Mouse (Mus musculus) MEL (cell line): ENCODE measurements around the gene Ppp1r14d. TPM values are rescaled to one million over a fixed set of nuclear protein-coding genes. Genes with fewer than 3 reads are reported as not detected.

Experiments
- DNase-seq: peaks from one replicate; pipeline ENCODE4 v3.0.0; 2011; ENCODE audit warnings: low read depth, low spot score
- H3K27ac ChIP-seq: 2 replicates; pipeline ENCODE4 v1.5.1; 2012; ENCODE audit warnings: low read depth, mild to moderate bottlenecking, control low read depth, low read length, moderate library complexity; ENCODE audit not compliant: control insufficient read depth
- H3K27me3 ChIP-seq, 2 experiments: fragments of 150-350 bp in 1 of 2; sonication (generic) in 1 of 2; 2 replicates each; pipeline ENCODE4 v1.6.1; 2012; ENCODE audit warnings: low read length in 2 of 2, mild to moderate bottlenecking in 2 of 2, improper control_type of control experiment in 1 of 2, moderate library complexity in 1 of 2; ENCODE audit not compliant: insufficient read depth in 2 of 2, control insufficient read depth in 1 of 2
- H3K36me3 ChIP-seq, 2 experiments: 2 replicates each; pipeline ENCODE4 v1.6.1; 2012 to 2014; ENCODE audit warnings: low read length in 2 of 2, improper control_type of control experiment in 1 of 2, inconsistent platforms in 1 of 2, mild to moderate bottlenecking in 1 of 2; ENCODE audit not compliant: insufficient read depth in 2 of 2, control insufficient read depth in 1 of 2
- H3K4me1 ChIP-seq, 2 experiments: fragments of 150-350 bp in 1 of 2; sonication (generic) in 1 of 2; 2 replicates each; pipeline ENCODE4 v1.6.1; 2012; ENCODE audit warnings: low read length in 2 of 2, improper control_type of control experiment in 1 of 2, mild to moderate bottlenecking in 1 of 2; ENCODE audit not compliant: insufficient read depth in 2 of 2, control insufficient read depth in 1 of 2
- H3K4me3 ChIP-seq, 2 experiments: fragments of 150-350 bp in 1 of 2; sonication (generic) in 1 of 2; 2 replicates each; pipeline ENCODE4 v1.5.1; 2012; ENCODE audit warnings: low read depth in 2 of 2, low read length in 2 of 2, mild to moderate bottlenecking in 2 of 2, moderate library complexity in 2 of 2, control low read depth in 1 of 2, improper control_type of control experiment in 1 of 2; ENCODE audit not compliant: control insufficient read depth in 1 of 2, insufficient read depth in 1 of 2
- H3K79me2 ChIP-seq: 2 replicates; pipeline ENCODE4 v1.6.1; 2012; ENCODE audit warnings: mild to moderate bottlenecking, low read length, moderate library complexity; ENCODE audit not compliant: control insufficient read depth, poor library complexity, insufficient read depth
- H3K9ac ChIP-seq: 2 replicates; pipeline ENCODE4 v1.6.1; 2012; ENCODE audit warnings: low read depth, mild to moderate bottlenecking, control low read depth, low read length, moderate library complexity; ENCODE audit not compliant: control insufficient read depth, poor library complexity, severe bottlenecking
- H3K9me3 ChIP-seq: fragments of 150-350 bp; sonication (generic); replicated peaks from 2 replicates; pipeline ENCODE4 v1.6.1; 2012; ENCODE audit warnings: mild to moderate bottlenecking, low read length, improper control_type of control experiment, moderate library complexity; ENCODE audit not compliant: insufficient read depth
- E2F4 ChIP-seq: IDR thresholded peaks from 2 replicates; pipeline ENCODE4 v1.6.1; 2011; ENCODE audit warnings: low read depth, low read length, improper control_type of control experiment, borderline replicate concordance
- ETS1 ChIP-seq: IDR thresholded peaks from 2 replicates; pipeline ENCODE4 v1.6.1; 2012; ENCODE audit warnings: low read depth, mild to moderate bottlenecking, inconsistent platforms, low read length, improper control_type of control experiment, moderate library complexity
- KAT2A ChIP-seq: conservative IDR thresholded peaks from 2 replicates; pipeline ENCODE4 v1.6.1; 2012; ENCODE audit warnings: low read depth, low read length, improper control_type of control experiment, inconsistent platforms
- MAFK ChIP-seq: IDR thresholded peaks from 2 replicates; pipeline ENCODE4 v1.6.1; 2011; ENCODE audit warnings: low read depth, mild to moderate bottlenecking, low read length, improper control_type of control experiment, borderline replicate concordance
- NELFE ChIP-seq: IDR thresholded peaks from 2 replicates; pipeline ENCODE4 v1.6.1; 2011; ENCODE audit warnings: low read depth, low read length, improper control_type of control experiment
- NRF1 ChIP-seq: IDR thresholded peaks from 2 replicates; pipeline ENCODE4 v1.6.1; 2014; ENCODE audit warnings: low read depth, mild to moderate bottlenecking, inconsistent platforms, low read length, improper control_type of control experiment, moderate library complexity; ENCODE audit not compliant: poor library complexity, insufficient read depth, severe bottlenecking
- POLR2AphosphoS5 ChIP-seq: IDR thresholded peaks from 2 replicates; pipeline ENCODE4 v1.6.1; 2012; ENCODE audit warnings: low read depth, borderline replicate concordance, mild to moderate bottlenecking, inconsistent platforms, low read length, moderate library complexity, mixed read lengths
- RAD21 ChIP-seq: IDR thresholded peaks from 2 replicates; pipeline ENCODE4 v1.6.1; 2011; ENCODE audit warnings: mild to moderate bottlenecking, low read depth, low read length, improper control_type of control experiment
- RCOR1 ChIP-seq: IDR thresholded peaks from 2 replicates; pipeline ENCODE4 v1.6.1; 2012; ENCODE audit warnings: low read depth, mild to moderate bottlenecking, inconsistent platforms, low read length, improper control_type of control experiment
- SMC3 ChIP-seq: IDR thresholded peaks from 2 replicates; pipeline ENCODE4 v1.6.1; 2011; ENCODE audit warnings: low read depth, low read length, improper control_type of control experiment
- TAL1 ChIP-seq: IDR thresholded peaks from 2 replicates; pipeline ENCODE4 v1.6.1; 2012; ENCODE audit warnings: mild to moderate bottlenecking, inconsistent platforms, low read length, moderate library complexity, mixed read lengths
- TCF12 ChIP-seq: IDR thresholded peaks from 2 replicates; pipeline ENCODE4 v1.6.1; 2014; ENCODE audit warnings: low read depth, mild to moderate bottlenecking, inconsistent platforms, low read length, improper control_type of control experiment, moderate library complexity
- USF1 ChIP-seq: IDR thresholded peaks from 2 replicates; pipeline ENCODE4 v1.6.1; 2014; ENCODE audit warnings: low read depth, mild to moderate bottlenecking, inconsistent platforms, low read length, improper control_type of control experiment, moderate library complexity
- USF2 ChIP-seq, 2 experiments: IDR thresholded peaks; 2 replicates each; pipeline ENCODE4 v1.6.1; 2011 to 2012; ENCODE audit warnings: improper control_type of control experiment in 2 of 2, low read length in 2 of 2, borderline replicate concordance in 1 of 2, inconsistent platforms in 1 of 2, low read depth in 1 of 2, mild to moderate bottlenecking in 1 of 2; ENCODE audit not compliant: insufficient read depth in 1 of 2
- ZC3H11A ChIP-seq: IDR thresholded peaks from 2 replicates; pipeline ENCODE4 v1.6.1; 2012; ENCODE audit warnings: low read depth, mild to moderate bottlenecking, inconsistent platforms, low read length, improper control_type of control experiment
- ZMIZ1 ChIP-seq: IDR thresholded peaks from 2 replicates; pipeline ENCODE4 v1.6.1; 2012; ENCODE audit warnings: low read depth, mild to moderate bottlenecking, inconsistent platforms, low read length, improper control_type of control experiment, moderate library complexity
- polyA plus RNA-seq, 2 experiments: library from polyadenylated mRNA; stranded (reverse) in 1 of 2; unstranded in 1 of 2; fragments of >175 nt in 1 of 2; fragments of >200 nt in 1 of 2; gene quantifications; 2 replicates each; pipeline versions ENCODE4 v1.2.1 to v1.2.4; 2012; ENCODE audit warnings: low replicate concordance in 2 of 2, low read depth in 1 of 2; ENCODE audit not compliant: insufficient read length in 2 of 2, insufficient read depth in 1 of 2, missing spikeins in 1 of 2
- total RNA-seq: library from RNA; depleted of rRNA; stranded (reverse); fragments of 300-350 nt; gene quantifications from 2 replicates; pipeline ENCODE4 v1.2.3, GENCODE M21; 2012

The Ppp1r14d gene
- total and polyA plus RNA-seq, 3 experiments: not detected

DNA sequence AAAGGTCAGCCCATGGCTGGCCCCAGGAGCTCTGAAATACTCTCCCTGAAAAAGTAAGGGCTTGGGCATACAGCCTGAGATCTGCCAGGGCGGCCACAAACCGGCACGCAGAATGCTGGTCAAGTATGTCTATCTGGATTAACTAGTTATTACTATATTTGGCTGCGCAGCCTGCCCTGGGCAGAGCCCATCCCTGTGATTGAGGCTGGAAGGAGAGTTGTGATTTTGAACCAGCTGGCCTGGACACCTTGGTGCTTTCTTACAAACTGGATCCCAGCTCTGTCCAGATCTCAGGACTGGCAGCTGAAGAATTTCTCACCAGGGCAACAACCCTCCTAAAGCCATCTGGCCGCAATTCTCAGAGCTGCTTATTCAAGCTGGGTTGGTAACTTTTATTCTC lies 35.6 kb downstream of the Ppp1r14d start:
- Histone ChIP-seq H3K79me2 (peaks cover under 1% of the 10 kb centered on the region; the same call in 1 of the 2 replicates), H3K9ac (no peak overlapping the region), H3K9me3 (no peaks in the 10 kb centered on the region), H3K36me3 (peaks cover 0 to 3% of the 10 kb centered on the region in 2 experiments; a peak in 1 of 4 replicates), H3K4me1 (peaks cover 1 to 4% of the 10 kb centered on the region in 2 experiments; a peak in 3 of 4 replicates), H3K27me3 (no peaks in the 10 kb centered on the region), H3K27ac (no peak overlapping the region), H3K4me3 (no peak overlapping the region)
- no peak for DNase-seq
- TF ChIP-seq NRF1 (no peak), NELFE (no peak), TCF12 (no peak), TAL1 (no peak), ZMIZ1 (no peak), E2F4 (no peak), MAFK (no peak), ETS1 (no peak), KAT2A (no peak), ZC3H11A (no peak), SMC3 (no peak), RAD21 (no peak), RCOR1 (no peak)

DNA sequence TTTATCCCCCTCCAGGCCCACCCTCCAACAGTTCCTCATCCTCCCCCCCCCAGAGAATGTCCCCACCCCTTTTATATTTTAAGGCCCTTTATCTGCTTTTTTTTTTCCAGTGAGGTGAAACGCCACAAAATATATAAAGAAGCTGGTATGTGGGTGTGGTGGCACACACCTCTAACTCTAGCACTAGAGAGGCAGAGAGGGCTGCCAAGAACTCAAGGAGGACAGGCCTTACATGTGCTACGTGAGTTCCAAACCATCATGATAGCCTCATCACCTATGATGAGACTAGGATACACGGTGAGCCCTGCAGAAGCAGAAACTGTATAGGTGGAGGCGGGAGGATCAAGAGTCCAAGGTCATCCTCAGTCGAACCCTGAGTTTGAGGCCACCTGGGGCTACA lies 38.7 kb downstream of the Ppp1r14d start:
- no peak for DNase-seq
- Histone ChIP-seq H3K9me3 (no peaks in the 10 kb centered on the region), H3K9ac (no peak overlapping the region), H3K4me1 (peaks cover 1 to 3% of the 10 kb centered on the region in 2 experiments; a peak in 2 of 4 replicates), H3K79me2 (peaks cover 2% of the 10 kb centered on the region; the same call in 1 of the 2 replicates), H3K4me3 (no peak overlapping the region), H3K36me3 (no peaks in the 10 kb centered on the region), H3K27ac (no peak overlapping the region), H3K27me3 (no peaks in the 10 kb centered on the region)
- TF ChIP-seq USF2 (IDR thresholded peaks at IDR 0.05; ENCODE audit: borderline replicate concordance in 1 of 2, insufficient read depth in 1 of 2, low read depth in 1 of 2, low read length in 2 of 2): no peak
- no peak for TF ChIP-seq KAT2A
- no peak for TF ChIP-seq POLR2AphosphoS5
- TF ChIP-seq TAL1: no peak
- no peak for TF ChIP-seq RAD21
- no peak for TF ChIP-seq TCF12
- TF ChIP-seq USF1: no peak
